Mouse (Mus musculus) left cerebral cortex, postnatal 14 days (tissue): ENCODE measurements around the gene Upb1. TPM values are rescaled to one million over a fixed set of nuclear protein-coding genes. Genes with fewer than 3 reads are reported as not detected.
"Not testable (repeated sequence)": the region's sequence is repeated elsewhere in the genome, so short reads cannot be mapped to it uniquely, and the experiment has no call there.

Experiments
- DNase-seq, 2 experiments: peaks; one replicate each; pipeline ENCODE4 v3.0.0; 2021 to 2022; ENCODE audit warnings: low spot score in 2 of 2, mixed read lengths in 1 of 2
- intact Hi-C: fragments of 180-260 bp; cut with DNase I; formaldehyde crosslinking; loops from one replicate; pipeline ENCODE4 v1.15.1; 2025
- long read RNA-seq, 2 experiments: library from polyadenylated mRNA; stranded (forward); transcript quantifications; one replicate each; pipeline ENCODE4 v2.0.0; 2021
- total RNA-seq, 2 experiments: library from RNA; stranded (reverse); gene quantifications; 2 replicates each; pipeline ENCODE4 v1.2.3; 2021

Gene Upb1
- under 1 TPM; 0.55 to 0.66 TPM for total RNA-seq
- long read RNA-seq, experiment 1, partial matches to known transcripts: 1 of 1 reads
- long read RNA-seq, experiment 1, other reads (novel, unspliced or antisense): 0 of 1 reads
- long read RNA-seq, experiment 2: 0 reads

GRCm38 (mm10) chr10:75400958-75401357 lies at the start of gene Upb1:
TSS of gene Upb1 (plus strand) at chr10:75401115.
- DNase-seq: no peak
- intact Hi-C loops: no loop called here

GRCm38 (mm10) chr10:75352541-75352940 lies 48.4 kb upstream of the Upb1 start:
- DNase-seq: no peak
- intact Hi-C loops: no loop called here

- intact Hi-C loops, DNase-seq: not testable (repeated sequence)
These were observed 47.1 kb upstream of the Upb1 start for GRCm38 (mm10) chr10:75353838-75354241.

- intact Hi-C loops: no loop called here
- DNase-seq: no peak
These were observed 45.6 kb upstream of the Upb1 start for GRCm38 (mm10) chr10:75355341-75355740.

GRCm38 (mm10) chr10:75364214-75364690 lies 36.7 kb upstream of the Upb1 start:
- intact Hi-C loops: not testable (repeated sequence)

GRCm38 (mm10) chr10:75364796-75365195 lies 36.1 kb upstream of the Upb1 start:
- DNase-seq: no peak
- intact Hi-C loops: no loop called here

More at GRCm38 (mm10) chr10:75364214-75364690, 36.7 kb upstream of the Upb1 start:
- DNase-seq: peak; percentile 4 to 17

- DNase-seq: no peak
- intact Hi-C loops: no loop called here
These were observed 35.7 kb upstream of the Upb1 start for GRCm38 (mm10) chr10:75365231-75365633.

- peak in 1 of 2 experiments; percentile 7 for DNase-seq
These were observed 27.1 kb upstream of the Upb1 start for GRCm38 (mm10) chr10:75373655-75374351.

GRCm38 (mm10) chr10:75378688-75379087 lies 22.2 kb upstream of the Upb1 start:
- no peak for DNase-seq
- intact Hi-C loops: no loop called here

More at GRCm38 (mm10) chr10:75373655-75374351, 27.1 kb upstream of the Upb1 start:
- intact Hi-C loops: not testable (repeated sequence)

GRCm38 (mm10) chr10:75390156-75390555 lies 10.8 kb upstream of the Upb1 start:
- no peak for DNase-seq
- intact Hi-C loops: no loop called here

- no peak for DNase-seq
- intact Hi-C loops: no loop called here
These were observed 10.1 kb upstream of the Upb1 start for GRCm38 (mm10) chr10:75390832-75391231.

GRCm38 (mm10) chr10:75394796-75395195 lies 6.1 kb upstream of the Upb1 start:
- no peak for DNase-seq
- intact Hi-C loops: no loop called here

GRCm38 (mm10) chr10:75396966-75397365 lies 3.9 kb upstream of the Upb1 start:
- intact Hi-C loops: no loop called here
- DNase-seq: peak in 1 of 2 experiments; percentile 16

GRCm38 (mm10) chr10:75405916-75406315 lies 5.0 kb downstream of the Upb1 start:
- intact Hi-C loops: no loop called here
- no peak for DNase-seq

GRCm38 (mm10) chr10:75406755-75407154 lies 5.8 kb downstream of the Upb1 start:
- DNase-seq: peak in 1 of 2 experiments; percentile 5
- intact Hi-C loops: no loop called here

GRCm38 (mm10) chr10:75407741-75408140 lies 6.8 kb downstream of the Upb1 start:
- no peak for DNase-seq
- intact Hi-C loops: no loop called here

- DNase-seq, intact Hi-C loops: not testable (repeated sequence)
These were observed 10.6 kb downstream of the Upb1 start for GRCm38 (mm10) chr10:75411343-75412113.

GRCm38 (mm10) chr10:75412114-75413103 lies 11.5 kb downstream of the Upb1 start:
- intact Hi-C loops: no loop called here
- no peak for DNase-seq

GRCm38 (mm10) chr10:75414925-75415324 lies 14.0 kb downstream of the Upb1 start:
- no peak for DNase-seq
- intact Hi-C loops: no loop called here
